Mouse (Mus musculus) neural tube, embryonic 14.5 days (tissue): ENCODE measurements around the gene Olfr194. TPM values are rescaled to one million over a fixed set of nuclear protein-coding genes. Genes with fewer than 3 reads are reported as not detected.
"Not testable (repeated sequence)": the region's sequence is repeated elsewhere in the genome, so short reads cannot be mapped to it uniquely, and the experiment has no call there.

Experiments used
- ATAC-seq: fragments of 200-750 bp; cut with Nextera tagmentation; 2 replicates; pipeline ENCODE4 v1.8.0; 2017; ENCODE audit warnings: low read depth, mild to moderate bottlenecking, moderate TSS enrichment, moderate library complexity
- H3K27ac ChIP-seq: fragments of 300-500 bp; sonication (generic); 2 replicates; pipeline ENCODE4 v1.5.1; 2014; ENCODE audit warnings: low read depth, mild to moderate bottlenecking, control low read depth, low read length, moderate library complexity, mixed read lengths
- H3K27me3 ChIP-seq: fragments of 300-500 bp; sonication (generic); 2 replicates; pipeline ENCODE4 v1.6.1; 2014; ENCODE audit warnings: low read length; ENCODE audit not compliant: control insufficient read depth, insufficient read depth
- H3K36me3 ChIP-seq: fragments of 300-500 bp; sonication (generic); 2 replicates; pipeline ENCODE4 v1.6.1; 2014; ENCODE audit warnings: low read length, mixed read lengths; ENCODE audit not compliant: control insufficient read depth, insufficient read depth
- H3K4me1 ChIP-seq: fragments of 300-500 bp; sonication (generic); 2 replicates; pipeline ENCODE4 v1.6.1; 2014; ENCODE audit warnings: low read length; ENCODE audit not compliant: control insufficient read depth, insufficient read depth
- H3K4me2 ChIP-seq: fragments of 300-500 bp; sonication (generic); 2 replicates; pipeline ENCODE4 v1.6.1; 2014; ENCODE audit warnings: mild to moderate bottlenecking, low read depth, low read length, control low read depth
- H3K4me3 ChIP-seq: fragments of 300-500 bp; sonication (generic); 2 replicates; pipeline ENCODE4 v1.5.1; 2014; ENCODE audit warnings: low read depth, low read length, control low read depth, mixed read lengths
- H3K9ac ChIP-seq: fragments of 300-500 bp; sonication (generic); replicated peaks from 2 replicates; pipeline ENCODE4 v1.6.1; 2014; ENCODE audit warnings: low read depth, mild to moderate bottlenecking, control low read depth, low read length, mixed read lengths
- H3K9me3 ChIP-seq: fragments of 300-500 bp; sonication (generic); 2 replicates; pipeline ENCODE4 v1.6.1; 2016; ENCODE audit warnings: low read length; ENCODE audit not compliant: control insufficient read depth
- WGBS: fragments of 180-500 bp; shearing (Covaris S2); extraction: QIAGEN DNeasy Blood & Tissue Kit; methylation state at CpG from one replicate; pipeline ENCODE4 v1.1.7; 2014; 5-methylcytosine and 5-hydroxymethylcytosine counted together
- polyA plus RNA-seq: library from polyadenylated mRNA; unstranded; fragments of >200 nt; fragmentation: Nextera tagmentation; extraction: Ambion mirVana; gene quantifications from 2 replicates; pipeline ENCODE4 v1.2.1, GENCODE M21; 2014

Olfr194 gene
- polyA plus RNA-seq, result not detected in 2 replicates

GRCm38 (mm10) chr16:59120969-59121368, at the start of gene Olfr194:
TSS of gene Olfr194 (minus strand) at chr16:59121069.
- no peak within 1 kb of the TSS for H3K27ac ChIP-seq
- no peaks in the 10 kb centered on the region for H3K36me3 ChIP-seq
- H3K9ac ChIP-seq, result no peak within 1 kb of the TSS
- no peaks in the 10 kb centered on the region for H3K4me1 ChIP-seq
- H3K4me3 ChIP-seq, result no peak within 1 kb of the TSS
- H3K9me3 ChIP-seq, result no peaks in the 10 kb centered on the region
- no peak within 1 kb of the TSS for H3K4me2 ChIP-seq
- H3K27me3 ChIP-seq, result no peaks in the 10 kb centered on the region
- ATAC-seq, result no peak

GRCm38 (mm10) chr16:59170354-59170753, 49.5 kb upstream of the Olfr194 start, which contains the start of gene Olfr196:
TSS of gene Olfr196 (minus strand) at chr16:59170454.
- 85% methylated on average over 3 of the region's 3 CpGs for WGBS
- no peaks in the 10 kb centered on the region for H3K27me3 ChIP-seq
- H3K27ac ChIP-seq, result no peak within 1 kb of the TSS
- no peak within 1 kb of the TSS for H3K9ac ChIP-seq
- no peaks in the 10 kb centered on the region for H3K4me1 ChIP-seq
- no peak for ATAC-seq
- H3K9me3 ChIP-seq, result no peaks in the 10 kb centered on the region
- H3K4me3 ChIP-seq, result no peak within 1 kb of the TSS
- H3K4me2 ChIP-seq, result no peak within 1 kb of the TSS
- no peaks in the 10 kb centered on the region for H3K36me3 ChIP-seq

- H3K9me3 ChIP-seq, result no peaks in the 10 kb centered on the region
- H3K4me2 ChIP-seq, result no peak overlapping the region
- H3K4me3 ChIP-seq, result no peak overlapping the region
- no peak overlapping the region for H3K9ac ChIP-seq
- no peaks in the 10 kb centered on the region for H3K4me1 ChIP-seq
- no peak overlapping the region for H3K27ac ChIP-seq
- WGBS, result 93% methylated on average over 2 of the region's 2 CpGs
- no peaks in the 10 kb centered on the region for H3K27me3 ChIP-seq
- ATAC-seq, result no peak
- H3K36me3 ChIP-seq, result no peaks in the 10 kb centered on the region
Measured at GRCm38 (mm10) chr16:59151996-59152395, 31.1 kb upstream of the Olfr194 start.

- ATAC-seq, result no peak
- Histone ChIP-seq H3K27ac (no peak within 1 kb of the TSS), H3K4me2 (no peak within 1 kb of the TSS), H3K4me1 (no peaks in the 10 kb centered on the region), H3K4me3 (no peak within 1 kb of the TSS), H3K9me3 (no peaks in the 10 kb centered on the region), H3K36me3 (no peaks in the 10 kb centered on the region), H3K9ac (no peak within 1 kb of the TSS), H3K27me3 (no peaks in the 10 kb centered on the region)
- 93% methylated on average over 1 of the region's 1 CpGs for WGBS
Measured at GRCm38 (mm10) chr16:59146746-59147145, 25.9 kb upstream of the Olfr194 start, which contains the start of gene Olfr195. TSS of gene Olfr195 (plus strand) at chr16:59147046.

GRCm38 (mm10) chr16:59141105-59141504, 20.2 kb upstream of the Olfr194 start:
- Histone ChIP-seq H3K27me3 (no peaks in the 10 kb centered on the region), H3K9me3 (no peaks in the 10 kb centered on the region), H3K4me1 (no peaks in the 10 kb centered on the region), H3K27ac (no peak overlapping the region), H3K4me3 (no peak overlapping the region), H3K9ac (no peak overlapping the region), H3K4me2 (no peak overlapping the region), H3K36me3 (no peaks in the 10 kb centered on the region)
- ATAC-seq, result no peak

GRCm38 (mm10) chr16:59130740-59131139, 9.9 kb upstream of the Olfr194 start:
- H3K36me3 ChIP-seq, result no peaks in the 10 kb centered on the region
- no peaks in the 10 kb centered on the region for H3K4me1 ChIP-seq
- H3K9me3 ChIP-seq, result no peaks in the 10 kb centered on the region
- no peak overlapping the region for H3K4me2 ChIP-seq
- WGBS, result 89% methylated on average over 1 of the region's 1 CpGs
- H3K27ac ChIP-seq, result no peak overlapping the region
- H3K27me3 ChIP-seq, result no peaks in the 10 kb centered on the region
- no peak for ATAC-seq
- H3K9ac ChIP-seq, result no peak overlapping the region
- no peak overlapping the region for H3K4me3 ChIP-seq

- no peak within 1 kb of the TSS for H3K27ac ChIP-seq
- H3K9ac ChIP-seq, result no peak within 1 kb of the TSS
- H3K27me3 ChIP-seq, result no peaks in the 10 kb centered on the region
- WGBS, result 79% methylated on average over 1 of the region's 1 CpGs
- H3K4me2 ChIP-seq, result no peak within 1 kb of the TSS
- H3K4me1 ChIP-seq, result no peaks in the 10 kb centered on the region
- no peak for ATAC-seq
- no peak within 1 kb of the TSS for H3K4me3 ChIP-seq
- no peaks in the 10 kb centered on the region for H3K36me3 ChIP-seq
- H3K9me3 ChIP-seq, result no peaks in the 10 kb centered on the region
Measured at GRCm38 (mm10) chr16:59111781-59112180, 9.1 kb downstream of the Olfr194 start, which contains the start of gene Olfr193. TSS of gene Olfr193 (minus strand) at chr16:59111881.

GRCm38 (mm10) chr16:59108522-59108921, 12.3 kb downstream of the Olfr194 start:
- H3K27me3 ChIP-seq, H3K4me3 ChIP-seq, H3K4me1 ChIP-seq, ATAC-seq, H3K36me3 ChIP-seq, H3K9ac ChIP-seq, H3K9me3 ChIP-seq, H3K4me2 ChIP-seq, H3K27ac ChIP-seq: not testable (repeated sequence)
- 72% methylated on average over 5 of the region's 5 CpGs for WGBS

GRCm38 (mm10) chr16:59105312-59105711, 15.6 kb downstream of the Olfr194 start:
- Histone ChIP-seq H3K4me1 (no peaks in the 10 kb centered on the region), H3K9me3 (no peaks in the 10 kb centered on the region), H3K27me3 (no peaks in the 10 kb centered on the region), H3K9ac (no peak overlapping the region), H3K27ac (no peak overlapping the region), H3K36me3 (no peaks in the 10 kb centered on the region), H3K4me3 (no peak overlapping the region), H3K4me2 (no peak overlapping the region)
- no peak for ATAC-seq
- WGBS, result 93% methylated on average over 2 of the region's 2 CpGs
